15 mouse cellular contexts compared by ENCODE assay signal in the genomic region with DNA sequence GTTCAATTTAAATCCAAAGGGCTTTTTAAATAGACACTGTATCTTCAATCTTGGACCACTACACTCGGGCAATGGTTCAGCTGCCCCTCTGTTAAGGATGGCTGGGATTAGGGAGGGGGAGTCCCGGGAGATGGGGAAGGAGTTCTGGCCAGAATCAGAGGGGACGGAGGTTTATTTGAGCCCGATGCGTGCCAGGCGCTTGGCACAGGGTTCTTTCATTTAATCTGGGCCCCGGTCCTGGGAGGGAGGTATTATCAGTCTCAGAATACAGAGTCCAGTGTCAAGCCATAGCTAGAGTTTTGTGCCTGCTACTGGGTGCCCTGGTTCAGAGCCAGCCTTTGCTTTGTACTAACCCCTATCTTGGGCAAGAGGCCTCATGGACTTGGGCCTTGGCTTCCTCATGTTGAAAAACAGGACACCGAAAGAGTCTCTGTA. TPM values are rescaled to one million over a fixed set of nuclear protein-coding genes. Genes with fewer than 3 reads are reported as not detected.
A peak's percentile ranks its signal among the peaks of the same experiment; 100 is the strongest.
DNase-seq lines count a peak whose midpoint lies in the region; ATAC-seq and TF ChIP-seq lines count a peak whose summit lies in the region.
"Had no signal": no experiment of that assay in that cellular context is flagged by ENCODE, and none has a peak within 500 bp of the region (broad histone marks: within the 10 kb centered on the region; RNA-seq: fewer than 3 reads in every experiment).

No protein-coding gene starts in this region.

- no peak overlapping the region for H3K4me2 ChIP-seq in hindbrain, postnatal 0 days (ENCODE audit: low read depth, low read length)
- no peak overlapping the region for H3K4me2 ChIP-seq in liver, embryonic 12.5 days
- H3K4me2 ChIP-seq: embryonic facial prominence, embryonic 15.5 days; limb, embryonic 13.5 days had no signal

- WGBS in hindbrain, postnatal 0 days: 45% methylated on average over 8 of the region's 8 CpGs
- 67% methylated on average over 8 of the region's 8 CpGs for WGBS in hindbrain, embryonic 10.5 days
- WGBS in liver, adult 2 months: 21% methylated on average over 8 of the region's 8 CpGs
- WGBS in liver, embryonic 12.5 days (ENCODE audit: insufficient replicate concordance): 63% methylated on average over 8 of the region's 8 CpGs

- ATAC-seq in hindbrain, postnatal 0 days: peak; percentile 25; the same call in 1 of the 2 replicates
- ATAC-seq in liver, embryonic 12.5 days: no peak
- ATAC-seq: activated CD4-positive, CD25-positive, alpha-beta regulatory T cell, adult 4 months; intestine, postnatal 0 days; liver, postnatal 0 days had no signal

- H3K9me3 ChIP-seq in hindbrain, postnatal 0 days (ENCODE audit: low read length): no peaks in the 10 kb centered on the region
- no peaks in the 10 kb centered on the region for H3K9me3 ChIP-seq in hindbrain, embryonic 10.5 days
- H3K9me3 ChIP-seq in liver, embryonic 12.5 days (replicated peaks): no peaks in the 10 kb centered on the region
- H3K9me3 ChIP-seq: embryonic facial prominence, embryonic 15.5 days; limb, embryonic 13.5 days had no signal

- no peaks in the 10 kb centered on the region for H3K79me2 ChIP-seq in liver, adult 2 months (ENCODE audit: control insufficient read depth, insufficient read depth, low read length)

- H3K4me1 ChIP-seq in hindbrain, postnatal 0 days (ENCODE audit: insufficient read depth, low read length): 0 out of 2 replicates have a peak, but pooled peaks cover 3% of the 10 kb centered on the region
- H3K4me1 ChIP-seq in hindbrain, embryonic 10.5 days (replicated peaks): peaks cover 34% of the 10 kb centered on the region
- peaks cover 5% of the 10 kb centered on the region for H3K4me1 ChIP-seq in liver, adult 2 months (ENCODE audit: control insufficient read depth, insufficient read depth, low read length)
- H3K4me1 ChIP-seq in liver, embryonic 12.5 days: peaks cover 11% of the 10 kb centered on the region; the same call in 1 of the 2 replicates

- H3K9ac ChIP-seq in hindbrain, postnatal 0 days (replicated peaks; ENCODE audit: low read length): no peak overlapping the region
- H3K9ac ChIP-seq in liver, adult 2 months (ENCODE audit: low read depth, low read length): no peak overlapping the region
- no peak overlapping the region for H3K9ac ChIP-seq in liver, embryonic 12.5 days
- H3K9ac ChIP-seq: embryonic facial prominence, embryonic 15.5 days; limb, embryonic 13.5 days; liver, postnatal 0 days had no signal

- H3K4me3 ChIP-seq in hindbrain, postnatal 0 days (ENCODE audit: low read length): no peak overlapping the region
- no peak overlapping the region for H3K4me3 ChIP-seq in hindbrain, embryonic 10.5 days
- no peak overlapping the region for H3K4me3 ChIP-seq in liver, adult 2 months (ENCODE audit: insufficient read depth, low read depth, low read length)
- H3K4me3 ChIP-seq in liver, embryonic 12.5 days: no peak overlapping the region
- H3K4me3 ChIP-seq: embryonic facial prominence, embryonic 15.5 days; left cerebral cortex, adult 2 months; limb, embryonic 13.5 days had no signal

- TF ChIP-seq CTCF in hindbrain, postnatal 0 days (IDR thresholded peaks at IDR 0.05; ENCODE audit: low read depth): no peak
- TF ChIP-seq CTCF in liver, adult 2 months (IDR thresholded peaks at IDR 0.05; ENCODE audit: low read depth, low read length): no peak

- TF ChIP-seq POLR2A in liver, adult 2 months (IDR thresholded peaks at IDR 0.05; ENCODE audit: extremely low read depth, insufficient read depth, low read length): no peak

- H3K27me3 ChIP-seq in hindbrain, postnatal 0 days (ENCODE audit: insufficient read depth, low read length): peaks cover 8% of the 10 kb centered on the region; the same call in 1 of the 2 replicates
- peaks cover 92% of the 10 kb centered on the region for H3K27me3 ChIP-seq in hindbrain, embryonic 10.5 days (ENCODE audit: insufficient read depth, poor library complexity, severe bottlenecking)
- peaks cover 19% of the 10 kb centered on the region for H3K27me3 ChIP-seq in liver, adult 2 months (ENCODE audit: control insufficient read depth, insufficient read depth, low read length)
- H3K27me3 ChIP-seq in liver, embryonic 12.5 days (replicated peaks): peaks cover 99% of the 10 kb centered on the region

- H3K36me3 ChIP-seq in hindbrain, postnatal 0 days (ENCODE audit: insufficient read depth, low read length): no peaks in the 10 kb centered on the region
- no peaks in the 10 kb centered on the region for H3K36me3 ChIP-seq in hindbrain, embryonic 10.5 days
- H3K36me3 ChIP-seq in liver, adult 2 months (ENCODE audit: control insufficient read depth, insufficient read depth, low read length): no peaks in the 10 kb centered on the region
- no peaks in the 10 kb centered on the region for H3K36me3 ChIP-seq in liver, embryonic 12.5 days
- H3K36me3 ChIP-seq: embryonic facial prominence, embryonic 15.5 days; limb, embryonic 13.5 days had no signal

- no peak overlapping the region for H3K27ac ChIP-seq in hindbrain, postnatal 0 days
- no peak overlapping the region for H3K27ac ChIP-seq in hindbrain, embryonic 10.5 days
- H3K27ac ChIP-seq in liver, adult 2 months (replicated peaks; ENCODE audit: insufficient read depth, low read depth, low read length): no peak overlapping the region
- H3K27ac ChIP-seq in liver, embryonic 12.5 days: no peak overlapping the region
- H3K27ac ChIP-seq: embryonic facial prominence, embryonic 15.5 days; left cerebral cortex, adult 2 months; limb, embryonic 13.5 days had no signal

- peak; percentile 39 to 52 for DNase-seq in cerebellum, postnatal 14 days
- no peak for DNase-seq in cerebellum, adult 11-12 months
- peak; percentile 72 for DNase-seq in hindbrain, postnatal 0 days (ENCODE audit: low spot score)
- DNase-seq in hindbrain, embryonic 10.5 days (ENCODE audit: low spot score): no peak
- peak; percentile 98 for DNase-seq in liver, adult 2 months (ENCODE audit: extremely low read depth, low read depth, low spot score)
- peak; percentile 10 for DNase-seq in fat pad, adult 2 months (ENCODE audit: extremely low read depth, low read depth, low spot score)
- DNase-seq in spleen, postnatal 36 days (ENCODE audit: low spot score in 2 of 2): no peak
- DNase-seq: liver, postnatal 0 days had no signal

RNA-seq across cellular contexts. Expression of gene Hrk, which starts 3.1 kb away (rescaled TPM):
- total RNA-seq in hindbrain, postnatal 0 days (2014; rRNA removed): 14.0 TPM in 2 replicates
- polyA plus RNA-seq in hindbrain, postnatal 0 days (2015; fragmentation: Nextera tagmentation; extraction: Ambion mirVana): 4.3 and 4.6 TPM in 2 replicates
- polyA plus RNA-seq in hindbrain, embryonic 10.5 days (2016; fragmentation: Nextera tagmentation; extraction: Ambion mirVana): 0.25 and 0.37 TPM in 2 replicates
- 0.07 and 0.09 TPM in 2 replicates for total RNA-seq in liver, adult 2 months (2014; rRNA removed)
- 0.02 and 0.05 TPM in 2 replicates for polyA plus RNA-seq in liver, adult 2 months (2012; rRNA removed)
- polyA plus RNA-seq in liver, embryonic 12.5 days (2016; fragmentation: Nextera tagmentation; extraction: Ambion mirVana): 0.04 TPM in 1 of 2 replicates, not detected in the other
- total RNA-seq: hematopoietic stem cell, adult 5-6 weeks had no signal
- polyA plus RNA-seq: liver, postnatal 0 days had no signal

RNA-seq across cellular contexts. Expression of gene Fbxw8, which starts 12.3 kb away (rescaled TPM):
- total RNA-seq in hindbrain, postnatal 0 days (2014; rRNA removed): 57.5 and 58.0 TPM in 2 replicates
- 18.0 and 18.2 TPM in 2 replicates for polyA plus RNA-seq in hindbrain, postnatal 0 days (2015; fragmentation: Nextera tagmentation; extraction: Ambion mirVana)
- polyA plus RNA-seq in hindbrain, embryonic 10.5 days (2016; fragmentation: Nextera tagmentation; extraction: Ambion mirVana): 35.0 and 36.8 TPM in 2 replicates
- 15.9 and 18.4 TPM in 2 replicates for total RNA-seq in liver, adult 2 months (2014; rRNA removed)
- 31.7 and 33.8 TPM in 2 replicates for polyA plus RNA-seq in liver, adult 2 months (2012; rRNA removed)
- 23.1 and 24.4 TPM in 2 replicates for polyA plus RNA-seq in liver, embryonic 12.5 days (2016; fragmentation: Nextera tagmentation; extraction: Ambion mirVana)

Comparison
In these comparisons a context has a peak if more than half of its experiments do, and no peak if none do; other contexts are left out.
1. DNase-seq: peak in cerebellum, postnatal 14 days (2 of 2), hindbrain, postnatal 0 days (single experiment), liver, adult 2 months (single experiment) and fat pad, adult 2 months (single experiment); none in cerebellum, adult 11-12 months (single experiment), hindbrain, embryonic 10.5 days (single experiment) and spleen, postnatal 36 days (0 of 2).